Mouse (Mus musculus) adrenal gland, postnatal 36 days (tissue): ENCODE data around the gene P2ry2. TPM values are rescaled to one million over a fixed set of nuclear protein-coding genes. Genes with fewer than 3 reads are reported as not detected.

Source experiments
- total RNA-seq, 2 experiments: library from RNA; stranded (reverse); gene quantifications; 2 replicates each; pipeline ENCODE4 v1.2.3; 2021

The P2ry2 gene
- total RNA-seq, 2 experiments from 2014 or later: 1.7 to 2.2 TPM

Other genes with a start within 250 kb of the P2ry2 start
- 1 to 10 TPM; 1.6 to 4.2 TPM for gene Relt, start 149.4 kb downstream of the P2ry2 start, total RNA-seq
- 10 to 100 TPM; 63.3 to 69.0 TPM for gene Arhgef17, start 80.8 kb downstream of the P2ry2 start, total RNA-seq
- gene P2ry6, start 38.2 kb downstream of the P2ry2 start, total RNA-seq: 1 to 10 TPM; 3.8 to 6.7 TPM
- 10 to 100 TPM; 21.2 to 23.2 TPM for gene Fchsd2, start 80.0 kb upstream of the P2ry2 start, total RNA-seq